Mouse (Mus musculus) heart, embryonic 13.5 days (tissue): Measurements from ENCODE around the gene Ccdc38. TPM values are rescaled to one million over a fixed set of nuclear protein-coding genes. Genes with fewer than 3 reads are reported as not detected.
"Not testable (repeated sequence)": the region's sequence is repeated elsewhere in the genome, so short reads cannot be mapped to it uniquely, and the experiment has no call there.

ENCODE experiments used
- ATAC-seq: fragments of 200-750 bp; cut with Nextera tagmentation; 2 replicates; pipeline ENCODE4 v1.8.0; 2017; ENCODE audit warnings: moderate TSS enrichment; ENCODE audit not compliant: insufficient number of reproducible peaks, low FRiP score, low TSS enrichment; ENCODE audit errors: extremely low read depth
- H3K27ac ChIP-seq: fragments of 300-500 bp; sonication (generic); replicated peaks from 2 replicates; pipeline ENCODE4 v1.5.1; 2015; ENCODE audit warnings: moderate library complexity, mild to moderate bottlenecking, inconsistent platforms
- H3K27me3 ChIP-seq: fragments of 300-500 bp; sonication (generic); replicated peaks from 2 replicates; pipeline ENCODE4 v1.6.1; 2015; ENCODE audit warnings: mild to moderate bottlenecking, inconsistent platforms
- H3K36me3 ChIP-seq: fragments of 300-500 bp; sonication (generic); 2 replicates; pipeline ENCODE4 v1.6.1; 2015; ENCODE audit warnings: mild to moderate bottlenecking, inconsistent platforms
- H3K4me1 ChIP-seq: fragments of 300-500 bp; sonication (generic); 2 replicates; pipeline ENCODE4 v1.6.1; 2015; ENCODE audit warnings: inconsistent platforms
- H3K4me2 ChIP-seq: fragments of 300-500 bp; sonication (generic); 2 replicates; pipeline ENCODE4 v1.6.1; 2015; ENCODE audit warnings: inconsistent platforms, mild to moderate bottlenecking, moderate library complexity
- H3K4me3 ChIP-seq: fragments of 300-500 bp; sonication (generic); 2 replicates; pipeline ENCODE4 v1.5.1; 2015; ENCODE audit warnings: moderate library complexity, mild to moderate bottlenecking, inconsistent platforms
- H3K9ac ChIP-seq: fragments of 300-500 bp; sonication (generic); 2 replicates; pipeline ENCODE4 v1.6.1; 2015; ENCODE audit warnings: inconsistent platforms, mild to moderate bottlenecking, moderate library complexity
- H3K9me3 ChIP-seq: fragments of 300-500 bp; sonication (generic); 2 replicates; pipeline ENCODE4 v1.6.1; 2016; ENCODE audit warnings: inconsistent platforms
- WGBS: fragments of 180-500 bp; shearing (Covaris S2); methylation state at CpG from one replicate; pipeline ENCODE4 v1.1.7; 2015; ENCODE audit warnings: mixed read lengths; 5-methylcytosine and 5-hydroxymethylcytosine counted together
- polyA plus RNA-seq: library from polyadenylated mRNA; unstranded; fragments of >200 nt; fragmentation: Nextera tagmentation; extraction: Ambion mirVana; gene quantifications from 2 replicates; pipeline ENCODE4 v1.2.1, GENCODE M21; 2015

The Ccdc38 gene
- polyA plus RNA-seq, 1 experiment from 2014 or later: 0.09 TPM

- 0 out of 2 replicates have a peak, but pooled peaks cover 3% of the 10 kb centered on the region for H3K4me1 ChIP-seq
- H3K36me3 ChIP-seq: no peaks in the 10 kb centered on the region
- no peak overlapping the region for H3K4me3 ChIP-seq
- H3K9ac ChIP-seq: no peak overlapping the region
- no peak overlapping the region for H3K27ac ChIP-seq
- H3K4me2 ChIP-seq: no peak overlapping the region
- no peaks in the 10 kb centered on the region for H3K9me3 ChIP-seq
- ATAC-seq: no peak
- peaks cover 3% of the 10 kb centered on the region; the same call in 1 of the 2 replicates for H3K27me3 ChIP-seq
- WGBS: 79% methylated on average over 10 of the region's 10 CpGs
Observed at GRCm38 (mm10) chr10:93549821-93550220, 9.4 kb downstream of the Ccdc38 start.

GRCm38 (mm10) chr10:93552596-93552995 lies 12.2 kb downstream of the Ccdc38 start:
- no peak overlapping the region for H3K4me3 ChIP-seq
- peaks cover 3% of the 10 kb centered on the region; the same call in 1 of the 2 replicates for H3K27me3 ChIP-seq
- no peaks in the 10 kb centered on the region for H3K36me3 ChIP-seq
- ATAC-seq: no peak
- no peak overlapping the region for H3K27ac ChIP-seq
- 0 out of 2 replicates have a peak, but pooled peaks cover 3% of the 10 kb centered on the region for H3K4me1 ChIP-seq
- H3K9ac ChIP-seq: no peak overlapping the region
- 75% methylated on average over 8 of the region's 8 CpGs for WGBS
- no peaks in the 10 kb centered on the region for H3K9me3 ChIP-seq
- H3K4me2 ChIP-seq: no peak overlapping the region

- not testable (repeated sequence) for H3K9me3 ChIP-seq, H3K4me1 ChIP-seq, H3K4me3 ChIP-seq, H3K27ac ChIP-seq, ATAC-seq, H3K4me2 ChIP-seq, H3K27me3 ChIP-seq, H3K9ac ChIP-seq, H3K36me3 ChIP-seq
- 67% methylated on average over 2 of the region's 2 CpGs for WGBS
Observed at GRCm38 (mm10) chr10:93557971-93558370, 17.5 kb downstream of the Ccdc38 start.

GRCm38 (mm10) chr10:93559786-93560185 lies 19.4 kb downstream of the Ccdc38 start:
- no peak for ATAC-seq

GRCm38 (mm10) chr10:93564518-93565090 lies 24.2 kb downstream of the Ccdc38 start:
- ATAC-seq: no peak

More at GRCm38 (mm10) chr10:93559786-93560185, 19.4 kb downstream of the Ccdc38 start:
- H3K27me3 ChIP-seq: no peaks in the 10 kb centered on the region
- WGBS: 35% methylated on average over 9 of the region's 9 CpGs
- H3K4me1 ChIP-seq: no peaks in the 10 kb centered on the region
- no peak overlapping the region for H3K4me3 ChIP-seq
- H3K9ac ChIP-seq: no peak overlapping the region
- H3K4me2 ChIP-seq: no peak overlapping the region
- no peaks in the 10 kb centered on the region for H3K9me3 ChIP-seq
- no peaks in the 10 kb centered on the region for H3K36me3 ChIP-seq
- H3K27ac ChIP-seq: no peak overlapping the region

GRCm38 (mm10) chr10:93567066-93567465 lies 26.6 kb downstream of the Ccdc38 start:
- Histone ChIP-seq H3K27me3 (no peaks in the 10 kb centered on the region), H3K4me3 (no peak overlapping the region), H3K4me2 (no peak overlapping the region), H3K27ac (no peak overlapping the region), H3K9ac (no peak overlapping the region), H3K4me1 (no peaks in the 10 kb centered on the region), H3K9me3 (no peaks in the 10 kb centered on the region), H3K36me3 (no peaks in the 10 kb centered on the region)
- no peak for ATAC-seq
- WGBS: 84% methylated on average over 10 of the region's 10 CpGs

More at GRCm38 (mm10) chr10:93564518-93565090, 24.2 kb downstream of the Ccdc38 start:
- Histone ChIP-seq H3K36me3 (no peaks in the 10 kb centered on the region), H3K4me1 (no peaks in the 10 kb centered on the region), H3K27ac (no peak overlapping the region), H3K4me3 (no peak overlapping the region), H3K4me2 (no peak overlapping the region), H3K9me3 (no peaks in the 10 kb centered on the region), H3K27me3 (no peaks in the 10 kb centered on the region), H3K9ac (no peak overlapping the region)
- 77% methylated on average over 14 of the region's 14 CpGs for WGBS

GRCm38 (mm10) chr10:93567841-93568566 lies 27.6 kb downstream of the Ccdc38 start:
- ATAC-seq: no peak
- Histone ChIP-seq H3K9me3 (no peaks in the 10 kb centered on the region), H3K4me2 (no peak overlapping the region), H3K4me3 (no peak overlapping the region), H3K4me1 (no peaks in the 10 kb centered on the region), H3K27me3 (no peaks in the 10 kb centered on the region), H3K9ac (no peak overlapping the region), H3K36me3 (no peaks in the 10 kb centered on the region), H3K27ac (no peak overlapping the region)
- 85% methylated on average over 11 of the region's 11 CpGs for WGBS

GRCm38 (mm10) chr10:93568671-93569070 lies 28.2 kb downstream of the Ccdc38 start:
- Histone ChIP-seq H3K4me1 (no peaks in the 10 kb centered on the region), H3K27me3 (no peaks in the 10 kb centered on the region), H3K4me3 (no peak overlapping the region), H3K27ac (no peak overlapping the region), H3K36me3 (no peaks in the 10 kb centered on the region), H3K9ac (no peak overlapping the region), H3K4me2 (no peak overlapping the region), H3K9me3 (no peaks in the 10 kb centered on the region)
- no peak for ATAC-seq
- 74% methylated on average over 6 of the region's 6 CpGs for WGBS

- H3K27ac ChIP-seq: no peak overlapping the region
- no peaks in the 10 kb centered on the region for H3K9me3 ChIP-seq
- no peak for ATAC-seq
- peaks cover 1% of the 10 kb centered on the region; the same call in 1 of the 2 replicates for H3K4me1 ChIP-seq
- no peak overlapping the region for H3K9ac ChIP-seq
- no peak overlapping the region for H3K4me2 ChIP-seq
- no peak overlapping the region for H3K4me3 ChIP-seq
- H3K36me3 ChIP-seq: no peaks in the 10 kb centered on the region
- H3K27me3 ChIP-seq: no peaks in the 10 kb centered on the region
- 62% methylated on average over 2 of the region's 2 CpGs for WGBS
Observed at GRCm38 (mm10) chr10:93572209-93572608, 31.8 kb downstream of the Ccdc38 start.

GRCm38 (mm10) chr10:93574966-93575365 lies 34.5 kb downstream of the Ccdc38 start:
- Histone ChIP-seq H3K4me2 (no peak overlapping the region), H3K9ac (no peak overlapping the region), H3K27ac (no peak overlapping the region), H3K4me3 (no peak overlapping the region), H3K4me1 (peaks cover 4% of the 10 kb centered on the region; the same call in 1 of the 2 replicates), H3K27me3 (no peaks in the 10 kb centered on the region), H3K9me3 (no peaks in the 10 kb centered on the region), H3K36me3 (no peaks in the 10 kb centered on the region)
- ATAC-seq: no peak
- WGBS: 48% methylated on average over 4 of the region's 4 CpGs

- ATAC-seq: no peak
- 83% methylated on average over 8 of the region's 8 CpGs for WGBS
- Histone ChIP-seq H3K9ac (no peak overlapping the region), H3K36me3 (peaks cover 6% of the 10 kb centered on the region; the same call in 1 of the 2 replicates), H3K4me2 (no peak overlapping the region), H3K9me3 (no peaks in the 10 kb centered on the region), H3K27ac (no peak overlapping the region), H3K27me3 (no peaks in the 10 kb centered on the region), H3K4me3 (no peak overlapping the region), H3K4me1 (peaks cover 4% of the 10 kb centered on the region; the same call in 1 of the 2 replicates)
Observed at GRCm38 (mm10) chr10:93575960-93576359, 35.5 kb downstream of the Ccdc38 start.
